Mouse (Mus musculus): ENCODE measurements around the gene Gid4.

Gid4 gene

GRCm38 (mm10) chr11:60416963-60417716 lies at the start of gene Gid4:
Gene Gid4 (plus strand): TSS chr11:60417145.
- H3K27me3 ChIP-seq (ENCODE audit: control insufficient read depth, insufficient read depth, low read length, poor library complexity, severe bottlenecking), result no peaks in the 10 kb centered on the region
- DNase-seq (ENCODE audit: low read depth, low spot score), result peak; percentile 100
- H3K36me3 ChIP-seq (ENCODE audit: control insufficient read depth, insufficient read depth, low read length, poor library complexity, severe bottlenecking), result no peaks in the 10 kb centered on the region

- H3K36me3 ChIP-seq (ENCODE audit: control insufficient read depth, insufficient read depth, low read length, poor library complexity, severe bottlenecking), result no peaks in the 10 kb centered on the region
- no peak for DNase-seq (ENCODE audit: low read depth, low spot score)
- H3K27me3 ChIP-seq (ENCODE audit: control insufficient read depth, insufficient read depth, low read length, poor library complexity, severe bottlenecking), result no peaks in the 10 kb centered on the region
These were observed 49.7 kb upstream of the Gid4 start for GRCm38 (mm10) chr11:60367256-60367655.

- Histone ChIP-seq H3K36me3 (ENCODE audit: control insufficient read depth, insufficient read depth, low read length, poor library complexity, severe bottlenecking) (no peaks in the 10 kb centered on the region), H3K27me3 (ENCODE audit: control insufficient read depth, insufficient read depth, low read length, poor library complexity, severe bottlenecking) (no peaks in the 10 kb centered on the region)
- DNase-seq (ENCODE audit: low read depth, low spot score), result no peak
These were observed 48.0 kb upstream of the Gid4 start for GRCm38 (mm10) chr11:60368909-60369308.

- no peaks in the 10 kb centered on the region for H3K27me3 ChIP-seq (ENCODE audit: control insufficient read depth, insufficient read depth, low read length, poor library complexity, severe bottlenecking)
- no peaks in the 10 kb centered on the region for H3K36me3 ChIP-seq (ENCODE audit: control insufficient read depth, insufficient read depth, low read length, poor library complexity, severe bottlenecking)
- DNase-seq (ENCODE audit: low read depth, low spot score), result no peak
These were observed 47.5 kb upstream of the Gid4 start for GRCm38 (mm10) chr11:60369448-60369847.

GRCm38 (mm10) chr11:60370431-60370830 lies 46.5 kb upstream of the Gid4 start:
- Histone ChIP-seq H3K36me3 (ENCODE audit: control insufficient read depth, insufficient read depth, low read length, poor library complexity, severe bottlenecking) (no peaks in the 10 kb centered on the region), H3K27me3 (ENCODE audit: control insufficient read depth, insufficient read depth, low read length, poor library complexity, severe bottlenecking) (no peaks in the 10 kb centered on the region)
- no peak for DNase-seq (ENCODE audit: low read depth, low spot score)

- H3K27me3 ChIP-seq (ENCODE audit: control insufficient read depth, insufficient read depth, low read length, poor library complexity, severe bottlenecking), result no peaks in the 10 kb centered on the region
- no peak for DNase-seq (ENCODE audit: low read depth, low spot score)
- H3K36me3 ChIP-seq (ENCODE audit: control insufficient read depth, insufficient read depth, low read length, poor library complexity, severe bottlenecking), result no peaks in the 10 kb centered on the region
These were observed 42.5 kb upstream of the Gid4 start for GRCm38 (mm10) chr11:60374481-60374880.

GRCm38 (mm10) chr11:60383518-60383917 lies 33.4 kb upstream of the Gid4 start:
- Histone ChIP-seq H3K27me3 (ENCODE audit: control insufficient read depth, insufficient read depth, low read length, poor library complexity, severe bottlenecking) (no peaks in the 10 kb centered on the region), H3K36me3 (ENCODE audit: control insufficient read depth, insufficient read depth, low read length, poor library complexity, severe bottlenecking) (no peaks in the 10 kb centered on the region)
- DNase-seq (ENCODE audit: low read depth, low spot score), result no peak

GRCm38 (mm10) chr11:60384762-60385421 lies 32.1 kb upstream of the Gid4 start:
- Histone ChIP-seq H3K27me3 (ENCODE audit: control insufficient read depth, insufficient read depth, low read length, poor library complexity, severe bottlenecking) (no peaks in the 10 kb centered on the region), H3K36me3 (ENCODE audit: control insufficient read depth, insufficient read depth, low read length, poor library complexity, severe bottlenecking) (no peaks in the 10 kb centered on the region)
- DNase-seq (ENCODE audit: low read depth, low spot score), result no peak

- H3K36me3 ChIP-seq (ENCODE audit: control insufficient read depth, insufficient read depth, low read length, poor library complexity, severe bottlenecking), result no peaks in the 10 kb centered on the region
- H3K27me3 ChIP-seq (ENCODE audit: control insufficient read depth, insufficient read depth, low read length, poor library complexity, severe bottlenecking), result no peaks in the 10 kb centered on the region
- no peak for DNase-seq (ENCODE audit: low read depth, low spot score)
These were observed 31.0 kb upstream of the Gid4 start for GRCm38 (mm10) chr11:60385946-60386345.

GRCm38 (mm10) chr11:60387944-60388343 lies 29.0 kb upstream of the Gid4 start:
- H3K27me3 ChIP-seq (ENCODE audit: control insufficient read depth, insufficient read depth, low read length, poor library complexity, severe bottlenecking), result no peaks in the 10 kb centered on the region
- no peak for DNase-seq (ENCODE audit: low read depth, low spot score)
- H3K36me3 ChIP-seq (ENCODE audit: control insufficient read depth, insufficient read depth, low read length, poor library complexity, severe bottlenecking), result no peaks in the 10 kb centered on the region

- DNase-seq (ENCODE audit: low read depth, low spot score), result no peak
- H3K27me3 ChIP-seq (ENCODE audit: control insufficient read depth, insufficient read depth, low read length, poor library complexity, severe bottlenecking), result no peaks in the 10 kb centered on the region
These were observed 25.6 kb upstream of the Gid4 start for GRCm38 (mm10) chr11:60391346-60391745.

GRCm38 (mm10) chr11:60396546-60396945 lies 20.4 kb upstream of the Gid4 start:
- no peak for DNase-seq (ENCODE audit: low read depth, low spot score)
- Histone ChIP-seq H3K27me3 (ENCODE audit: control insufficient read depth, insufficient read depth, low read length, poor library complexity, severe bottlenecking) (no peaks in the 10 kb centered on the region), H3K36me3 (ENCODE audit: control insufficient read depth, insufficient read depth, low read length, poor library complexity, severe bottlenecking) (peaks cover 2% of the 10 kb centered on the region; the same call in 1 of the 2 replicates)

More at GRCm38 (mm10) chr11:60391346-60391745, 25.6 kb upstream of the Gid4 start:
- no peaks in the 10 kb centered on the region for H3K36me3 ChIP-seq (ENCODE audit: control insufficient read depth, insufficient read depth, low read length, poor library complexity, severe bottlenecking)

GRCm38 (mm10) chr11:60397172-60397571 lies 19.8 kb upstream of the Gid4 start:
- Histone ChIP-seq H3K27me3 (ENCODE audit: control insufficient read depth, insufficient read depth, low read length, poor library complexity, severe bottlenecking) (no peaks in the 10 kb centered on the region), H3K36me3 (ENCODE audit: control insufficient read depth, insufficient read depth, low read length, poor library complexity, severe bottlenecking) (peaks cover 2% of the 10 kb centered on the region; the same call in 1 of the 2 replicates)
- DNase-seq (ENCODE audit: low read depth, low spot score), result no peak

GRCm38 (mm10) chr11:60406606-60407005 lies 10.3 kb upstream of the Gid4 start:
- DNase-seq (ENCODE audit: low read depth, low spot score), result no peak
- no peaks in the 10 kb centered on the region for H3K27me3 ChIP-seq (ENCODE audit: control insufficient read depth, insufficient read depth, low read length, poor library complexity, severe bottlenecking)

GRCm38 (mm10) chr11:60412173-60412572 lies 4.8 kb upstream of the Gid4 start:
- peak; percentile 83 for DNase-seq (ENCODE audit: low read depth, low spot score)
- no peaks in the 10 kb centered on the region for H3K27me3 ChIP-seq (ENCODE audit: control insufficient read depth, insufficient read depth, low read length, poor library complexity, severe bottlenecking)
- peaks cover 6% of the 10 kb centered on the region for H3K36me3 ChIP-seq (ENCODE audit: control insufficient read depth, insufficient read depth, low read length, poor library complexity, severe bottlenecking)

More at GRCm38 (mm10) chr11:60406606-60407005, 10.3 kb upstream of the Gid4 start:
- peaks cover 17% of the 10 kb centered on the region for H3K36me3 ChIP-seq (ENCODE audit: control insufficient read depth, insufficient read depth, low read length, poor library complexity, severe bottlenecking)
